Mouse (Mus musculus): Measurements from ENCODE around the gene Agbl4. TPM values are rescaled to one million over a fixed set of nuclear protein-coding genes. Genes with fewer than 3 reads are reported as not detected.

Agbl4 gene
- total and polyA plus RNA-seq, 3 experiments, result not detected

GRCm38 (mm10) chr4:111420955-111421354 lies 1023.5 kb downstream of the Agbl4 start:
- H3K4me2 ChIP-seq (ENCODE audit: insufficient read depth, low read depth, poor library complexity, severe bottlenecking), result peak overlapping the region; percentile 95
- dilution Hi-C loops (cut with MboI; ENCODE audit: extremely low pct_ligation_motif_present, extremely low pct_unique_long_range_greater_than_20kb, low sequenced_read_pairs), result no loop called here
- H3K4me1 ChIP-seq (ENCODE audit: control insufficient read depth in 1 of 2, insufficient read depth in 2 of 2), result peaks cover 38 to 83% of the 10 kb centered on the region in 2 experiments
- H3K27ac ChIP-seq (ENCODE audit: insufficient read depth, low read depth), result peak overlapping the region; percentile 44; the same call in 1 of the 2 replicates
- H3K9me3 ChIP-seq (replicated peaks; ENCODE audit: low read length), result no peaks in the 10 kb centered on the region
- no peak for TF ChIP-seq ZMIZ1 (IDR thresholded peaks at IDR 0.05; ENCODE audit: low read depth, low read length)
- DNase-seq (ENCODE audit: extremely low read depth), result no peak
- peaks cover 0 to 22% of the 10 kb centered on the region in 2 experiments for H3K36me3 ChIP-seq (replicated peaks in 1 of 2; ENCODE audit: control insufficient read depth in 1 of 2, insufficient read depth in 1 of 2, low read length in 1 of 2)
- H3K9ac ChIP-seq (ENCODE audit: insufficient read depth, low read depth), result no peak overlapping the region; the same call in 1 of the 2 replicates
- no peak overlapping the region for H3K4me3 ChIP-seq (replicated peaks in 1 of 3; ENCODE audit: low read depth in 2 of 3, low read length in 2 of 3, poor library complexity in 1 of 3)
- in situ Hi-C loops (cut with MboI; ENCODE audit: low pct_ligation_motif_present, low pct_unique_long_range_greater_than_20kb, low sequenced_read_pairs), result no loop called here
- peaks cover 3% of the 10 kb centered on the region for H3K27me3 ChIP-seq (replicated peaks)
- peaks cover 62% of the 10 kb centered on the region for H3K79me2 ChIP-seq (replicated peaks; ENCODE audit: control insufficient read depth, extremely low read depth, insufficient read depth, poor library complexity, severe bottlenecking)

DNA sequence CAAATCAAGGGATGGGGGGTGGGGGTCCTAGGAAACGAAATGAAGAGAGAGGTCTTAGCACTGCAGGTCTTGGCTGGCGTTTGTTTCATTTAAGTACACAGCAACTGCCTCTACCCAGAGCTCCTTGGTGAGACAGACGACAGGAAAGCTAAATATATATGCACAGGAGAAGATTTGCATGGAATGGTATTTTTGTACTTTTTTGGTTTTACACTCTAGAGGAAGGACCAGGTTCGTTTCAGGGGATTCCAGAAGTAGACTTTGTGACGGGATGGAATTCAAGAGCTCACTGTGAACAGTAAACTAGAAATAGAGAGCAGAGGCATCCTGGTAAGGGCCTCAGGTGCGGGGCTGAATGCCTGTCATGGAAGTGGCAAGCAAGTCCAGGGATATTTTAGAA lies 1024.3 kb downstream of the Agbl4 start:
- H3K9me3 ChIP-seq (replicated peaks; ENCODE audit: low read length), result no peaks in the 10 kb centered on the region
- TF ChIP-seq ETS1 (conservative IDR thresholded peaks at IDR 0.05; ENCODE audit: low read depth, low read length), result peak; percentile 78
- TF ChIP-seq BHLHE40 (IDR thresholded peaks at IDR 0.05; ENCODE audit: low read depth, low read length), result peak; percentile 45; the same call in 1 of the 2 replicates
- TF ChIP-seq SIN3A (IDR thresholded peaks at IDR 0.05; ENCODE audit: low read length), result no peak
- no peak for TF ChIP-seq ELF1 (IDR thresholded peaks at IDR 0.05; ENCODE audit: low read depth, low read length)
- no peak for TF ChIP-seq MAFK (IDR thresholded peaks at IDR 0.05; ENCODE audit: insufficient replicate concordance, low read length)
- TF ChIP-seq TCF12 (IDR thresholded peaks at IDR 0.05; ENCODE audit: low read depth, low read length), result peak; percentile 42; the same call in 1 of the 2 replicates
- TF ChIP-seq TBP (conservative IDR thresholded peaks at IDR 0.05; ENCODE audit: low read depth, low read length), result peak; percentile 82; the same call in 1 of the 2 replicates
- TF ChIP-seq POLR2A (IDR thresholded peaks at IDR 0.05; ENCODE audit: low read depth, low read length), result peak; percentile 31; the same call in 1 of the 2 replicates
- peak; percentile 75 for TF ChIP-seq EP300 (IDR thresholded peaks at IDR 0.05; ENCODE audit: low read length)
- peak; percentile 97 for TF ChIP-seq MEF2A (IDR thresholded peaks at IDR 0.05; ENCODE audit: borderline replicate concordance, low read depth, low read length)
- peak; percentile 41 for TF ChIP-seq IRF4 (IDR thresholded peaks at IDR 0.05; ENCODE audit: low read depth, low read length)
- peak overlapping the region in 1 of 3 experiments; percentile 10 for H3K4me3 ChIP-seq (replicated peaks in 1 of 3; ENCODE audit: low read depth in 2 of 3, low read length in 2 of 3, poor library complexity in 1 of 3)
- H3K27me3 ChIP-seq (replicated peaks), result no peaks in the 10 kb centered on the region
- H3K4me2 ChIP-seq (ENCODE audit: insufficient read depth, low read depth, poor library complexity, severe bottlenecking), result peak overlapping the region; percentile 95
- H3K36me3 ChIP-seq (replicated peaks in 1 of 2; ENCODE audit: control insufficient read depth in 1 of 2, insufficient read depth in 1 of 2, low read length in 1 of 2), result peaks cover 0 to 22% of the 10 kb centered on the region in 2 experiments
- in situ Hi-C loops (cut with MboI; ENCODE audit: low pct_ligation_motif_present, low pct_unique_long_range_greater_than_20kb, low sequenced_read_pairs) (no loop called here), dilution Hi-C loops (cut with MboI; ENCODE audit: extremely low pct_ligation_motif_present, extremely low pct_unique_long_range_greater_than_20kb, low sequenced_read_pairs) (no loop called here)
- H3K4me1 ChIP-seq (ENCODE audit: control insufficient read depth in 1 of 2, insufficient read depth in 2 of 2), result peaks cover 38 to 76% of the 10 kb centered on the region in 2 experiments
- DNase-seq (ENCODE audit: extremely low read depth), result peak; percentile 62
- H3K79me2 ChIP-seq (replicated peaks; ENCODE audit: control insufficient read depth, extremely low read depth, insufficient read depth, poor library complexity, severe bottlenecking), result peaks cover 58% of the 10 kb centered on the region
- H3K27ac ChIP-seq (ENCODE audit: insufficient read depth, low read depth), result peak overlapping the region; percentile 90
- H3K9ac ChIP-seq (ENCODE audit: insufficient read depth, low read depth), result peak overlapping the region; percentile 58

DNA sequence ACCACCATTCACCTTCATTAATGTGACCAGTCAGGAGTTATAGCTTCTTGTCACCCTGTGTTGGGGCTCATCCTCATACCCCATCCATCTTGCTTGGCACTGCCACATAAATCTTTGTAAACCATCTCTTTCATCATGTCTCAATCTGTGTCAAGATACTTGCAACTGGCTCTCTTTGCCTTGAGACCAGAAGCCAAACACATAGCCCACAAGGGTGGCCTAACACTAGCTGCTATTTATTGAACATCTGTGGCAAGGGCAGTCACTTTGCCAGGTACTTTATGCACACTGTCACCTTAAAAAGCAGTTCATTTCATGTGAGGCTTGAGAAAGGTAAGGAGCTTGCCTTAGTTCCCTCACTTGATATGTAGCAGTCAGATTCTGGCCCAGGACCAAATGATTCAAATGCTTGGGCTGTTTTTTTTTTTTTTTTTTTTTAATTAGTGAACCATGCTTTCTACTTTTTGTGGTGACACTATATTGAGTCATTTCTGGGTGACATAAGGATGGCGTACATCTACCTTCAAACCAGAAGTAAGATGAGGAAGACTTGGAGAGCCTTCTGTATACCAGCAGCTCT lies 1027.0 kb downstream of the Agbl4 start:
- DNase-seq (ENCODE audit: extremely low read depth), result no peak
- Histone ChIP-seq H3K79me2 (replicated peaks; ENCODE audit: control insufficient read depth, extremely low read depth, insufficient read depth, poor library complexity, severe bottlenecking) (peaks cover 38% of the 10 kb centered on the region), H3K4me1 (ENCODE audit: control insufficient read depth in 1 of 2, insufficient read depth in 2 of 2) (peaks cover 34 to 57% of the 10 kb centered on the region in 2 experiments), H3K9ac (ENCODE audit: insufficient read depth, low read depth) (no peak overlapping the region), H3K4me3 (replicated peaks in 1 of 3; ENCODE audit: low read depth in 2 of 3, low read length in 2 of 3, poor library complexity in 1 of 3) (no peak overlapping the region), H3K27me3 (replicated peaks) (no peaks in the 10 kb centered on the region), H3K27ac (ENCODE audit: insufficient read depth, low read depth) (peak overlapping the region; percentile 13; the same call in 1 of the 2 replicates), H3K36me3 (replicated peaks in 1 of 2; ENCODE audit: control insufficient read depth in 1 of 2, insufficient read depth in 1 of 2, low read length in 1 of 2) (peaks cover 0 to 23% of the 10 kb centered on the region in 2 experiments), H3K9me3 (replicated peaks; ENCODE audit: low read length) (no peaks in the 10 kb centered on the region), H3K4me2 (ENCODE audit: insufficient read depth, low read depth, poor library complexity, severe bottlenecking) (no peak overlapping the region)
- in situ Hi-C loops (cut with MboI; ENCODE audit: low pct_ligation_motif_present, low pct_unique_long_range_greater_than_20kb, low sequenced_read_pairs), result no loop called here
- dilution Hi-C loops (cut with MboI; ENCODE audit: extremely low pct_ligation_motif_present, extremely low pct_unique_long_range_greater_than_20kb, low sequenced_read_pairs), result no loop called here
- TF ChIP-seq SIN3A (IDR thresholded peaks at IDR 0.05; ENCODE audit: low read length) (no peak), ZC3H11A (IDR thresholded peaks at IDR 0.05; ENCODE audit: low read depth, low read length) (no peak), ZNF384 (IDR thresholded peaks at IDR 0.05; ENCODE audit: low read depth, low read length) (0 out of 2 replicates have a peak, but pooled peaks have one; percentile 37), CHD1 (IDR thresholded peaks at IDR 0.05; ENCODE audit: low read depth, low read length) (no peak), PAX5 (IDR thresholded peaks at IDR 0.05; ENCODE audit: low read length) (no peak), USF2 (conservative IDR thresholded peaks at IDR 0.05; ENCODE audit: low read depth, low read length) (no peak), ETS1 (conservative IDR thresholded peaks at IDR 0.05; ENCODE audit: low read depth, low read length) (no peak), CHD2 (IDR thresholded peaks at IDR 0.05; ENCODE audit: low read length) (no peak), MAZ (IDR thresholded peaks at IDR 0.05; ENCODE audit: low read depth, low read length) (no peak), POLR2AphosphoS2 (IDR thresholded peaks at IDR 0.05; ENCODE audit: low read depth, low read length) (no peak), TCF12 (IDR thresholded peaks at IDR 0.05; ENCODE audit: low read depth, low read length) (no peak), HCFC1 (IDR thresholded peaks at IDR 0.05; ENCODE audit: low read depth, low read length) (0 out of 2 replicates have a peak, but pooled peaks have one; percentile 12), MAFK (IDR thresholded peaks at IDR 0.05; ENCODE audit: insufficient replicate concordance, low read length) (no peak), UBTF (IDR thresholded peaks at IDR 0.05; ENCODE audit: low read depth, low read length) (no peak), ELF1 (IDR thresholded peaks at IDR 0.05; ENCODE audit: low read depth, low read length) (no peak), ZKSCAN1 (IDR thresholded peaks at IDR 0.05; ENCODE audit: borderline replicate concordance, low read depth, low read length) (no peak)
